Mouse (Mus musculus) cerebellum, adult (tissue): ENCODE results near the gene G2e3.
A peak's percentile ranks its signal among the peaks of the same experiment; 100 is the strongest.

Experiments
- ATAC-seq: cut with Nextera tagmentation; 2 replicates; pipeline ENCODE4 v1.9.2; 2017; ENCODE audit warnings: mild to moderate bottlenecking, moderate library complexity, mixed read lengths; ENCODE audit not compliant: insufficient number of reproducible peaks, low FRiP score, low TSS enrichment

Gene G2e3

DNA sequence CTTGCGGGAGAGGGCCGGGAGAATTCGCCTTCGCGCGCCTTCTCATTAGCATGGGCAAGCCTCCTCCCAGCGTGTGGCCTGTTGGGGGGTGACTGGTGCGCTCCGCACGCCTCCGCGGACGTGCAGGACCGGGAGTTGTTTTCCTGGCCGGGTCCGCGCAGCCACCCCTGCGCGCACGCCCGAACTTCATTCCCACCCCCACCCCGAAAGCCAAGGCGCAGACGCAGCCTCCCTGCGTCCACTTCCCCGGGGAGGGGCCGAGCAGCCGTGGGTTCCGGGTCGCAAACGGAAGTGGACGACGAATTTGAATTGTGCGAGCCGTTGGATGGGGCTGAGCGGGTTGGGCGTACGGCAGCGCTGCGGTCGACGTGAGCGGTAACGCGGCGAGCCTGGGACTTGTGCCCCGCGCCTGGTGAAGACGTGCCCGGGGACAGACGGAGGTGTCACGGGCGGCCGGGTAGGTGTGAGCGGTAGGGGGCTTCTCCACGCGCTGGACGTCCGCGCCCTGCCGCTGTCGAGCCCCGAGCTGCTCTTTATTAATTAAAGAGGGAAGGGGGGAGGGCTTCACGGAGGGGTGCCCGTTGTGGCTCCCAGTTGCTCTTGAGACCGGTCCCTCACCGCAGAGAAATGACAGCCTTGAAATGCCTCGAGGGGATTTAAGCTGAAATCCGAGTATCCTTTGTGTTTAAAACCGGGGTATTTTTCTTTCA lies at the start of gene G2e3:
Gene G2e3, plus strand, starts transcription at position 74 of the 710 bp plus-strand sequence.
- peak; percentile 97 for ATAC-seq

DNA sequence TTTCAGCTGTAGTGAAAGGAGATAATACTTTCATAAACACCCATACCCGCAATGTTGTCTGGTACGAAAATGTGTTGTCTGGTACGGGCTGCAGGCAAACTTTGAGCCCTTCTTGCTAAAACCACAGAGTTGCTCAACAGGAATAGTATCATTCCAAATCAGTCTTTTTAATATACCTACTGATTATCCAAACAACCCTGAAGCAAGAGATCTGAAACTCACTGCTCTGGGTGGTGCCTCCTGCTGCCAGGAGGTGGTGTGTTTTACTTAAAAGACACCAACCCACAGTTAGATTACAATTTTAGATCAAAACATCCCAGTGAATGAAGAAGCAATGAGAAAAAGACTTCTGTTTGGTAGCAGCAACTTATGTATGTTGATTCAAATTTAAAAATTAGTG lies 24.3 kb upstream of the G2e3 start:
- no peak for ATAC-seq

DNA sequence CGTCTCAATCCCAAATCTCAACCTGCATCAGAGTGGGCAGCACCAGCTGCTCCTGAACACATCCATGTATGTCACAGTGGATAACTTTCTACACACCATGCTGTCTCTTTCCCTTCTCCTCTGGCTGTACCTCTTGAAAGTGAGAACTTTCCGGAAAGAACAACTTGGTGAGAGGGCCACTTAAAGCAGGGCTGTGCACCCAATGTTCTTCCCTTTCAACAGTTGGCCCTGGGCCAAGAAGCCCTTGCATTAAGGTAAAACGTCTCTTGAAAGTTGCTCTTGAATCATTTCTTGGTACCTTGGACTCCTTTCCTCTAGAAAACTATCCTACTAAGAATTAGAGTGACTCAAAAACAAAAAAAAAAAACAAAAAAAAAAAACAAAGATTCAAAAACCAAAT lies 21.0 kb upstream of the G2e3 start:
- ATAC-seq, result no peak

DNA sequence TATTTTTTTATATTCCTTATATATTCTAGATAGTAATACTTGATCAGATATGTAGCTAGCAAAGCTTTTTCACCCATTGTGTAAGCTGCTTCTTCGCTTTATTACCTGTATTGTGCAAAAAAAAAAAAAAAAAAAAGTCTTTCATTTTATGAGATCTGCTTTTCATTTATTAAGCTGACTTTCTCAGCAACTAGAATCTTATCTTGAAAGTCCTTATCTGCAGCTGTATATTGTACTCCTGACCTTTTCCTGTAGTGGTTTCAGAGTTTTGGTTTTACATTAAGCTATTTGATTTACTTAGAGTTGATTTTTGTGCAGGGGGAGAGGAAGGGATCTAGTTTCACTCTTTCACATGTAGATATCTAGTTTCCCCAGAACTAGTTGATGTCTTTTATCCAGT lies 10.8 kb upstream of the G2e3 start:
- ATAC-seq, result no peak

DNA sequence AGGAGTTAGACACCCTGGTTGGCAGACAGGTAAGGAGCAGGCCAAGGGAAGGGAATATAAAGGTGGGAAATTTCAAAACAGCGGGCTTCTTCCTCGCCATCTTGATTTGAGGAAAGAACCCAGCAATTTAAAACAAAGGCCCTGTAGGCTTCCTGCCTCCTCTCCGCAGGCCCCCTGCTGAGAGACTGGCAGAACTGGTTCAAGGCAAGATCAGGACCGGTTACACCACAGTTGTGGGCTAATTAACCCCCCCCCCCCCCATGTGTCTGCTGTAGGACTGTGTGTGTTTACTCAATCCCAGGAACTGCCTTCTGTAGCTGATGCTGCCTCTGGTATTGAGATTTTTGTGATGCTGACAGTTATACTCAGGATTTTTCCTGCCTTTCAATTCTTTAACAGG lies 1.7 kb upstream of the G2e3 start:
- no peak for ATAC-seq

DNA sequence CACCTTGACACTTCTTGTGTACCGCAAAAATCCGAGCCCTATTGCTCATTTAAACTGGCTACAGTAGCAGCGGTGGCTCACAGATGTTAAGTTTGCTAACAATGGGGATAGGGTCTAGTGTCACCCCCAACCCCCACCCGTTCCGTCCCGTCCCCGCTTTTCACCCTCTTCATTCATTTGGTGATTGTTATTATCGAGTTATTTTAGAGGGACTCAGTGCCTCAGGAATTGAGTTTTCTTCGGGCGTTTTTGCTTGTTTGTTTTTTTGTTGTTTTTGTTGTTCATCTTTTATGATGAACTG lies 787 bp downstream of the G2e3 start:
- no peak for ATAC-seq

DNA sequence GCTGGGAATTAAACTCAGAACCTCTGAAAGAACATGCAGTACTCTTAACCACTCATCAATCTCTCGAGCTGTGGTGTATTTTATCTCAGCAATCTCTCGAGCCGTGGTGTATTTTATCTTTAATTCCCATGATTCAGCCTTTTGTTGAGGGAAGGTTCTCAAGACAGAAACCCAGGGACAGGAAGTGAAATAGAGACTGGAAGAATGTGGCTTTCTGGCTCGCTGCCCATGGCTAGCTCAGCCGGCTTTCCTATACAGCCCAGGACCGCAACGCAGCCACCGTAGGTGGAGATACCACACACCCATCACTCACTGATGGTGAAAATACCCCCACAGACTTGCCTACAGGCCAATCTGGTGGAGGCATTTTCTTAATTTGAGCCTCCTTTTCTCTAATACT lies 7.4 kb downstream of the G2e3 start:
- ATAC-seq, result no peak

DNA sequence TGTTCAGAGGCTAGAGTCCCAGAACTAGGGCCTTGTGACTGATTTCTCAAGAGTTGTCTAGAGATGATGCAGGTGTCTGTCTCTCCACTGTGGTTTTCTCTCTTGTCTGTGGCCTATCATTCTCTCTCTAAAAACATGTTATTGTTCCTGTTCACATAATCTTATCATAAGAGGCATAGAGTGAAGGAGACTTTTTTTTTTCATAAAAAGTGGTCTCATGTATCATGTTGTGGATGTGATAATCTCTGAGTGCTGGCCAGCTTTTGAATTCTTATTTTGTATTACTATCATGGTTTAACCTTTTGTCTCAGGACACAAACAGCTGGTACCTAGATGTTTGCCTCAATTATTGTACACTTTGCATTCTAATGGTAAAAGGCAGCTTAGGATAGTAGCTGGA lies 13.4 kb downstream of the G2e3 start:
- no peak for ATAC-seq

DNA sequence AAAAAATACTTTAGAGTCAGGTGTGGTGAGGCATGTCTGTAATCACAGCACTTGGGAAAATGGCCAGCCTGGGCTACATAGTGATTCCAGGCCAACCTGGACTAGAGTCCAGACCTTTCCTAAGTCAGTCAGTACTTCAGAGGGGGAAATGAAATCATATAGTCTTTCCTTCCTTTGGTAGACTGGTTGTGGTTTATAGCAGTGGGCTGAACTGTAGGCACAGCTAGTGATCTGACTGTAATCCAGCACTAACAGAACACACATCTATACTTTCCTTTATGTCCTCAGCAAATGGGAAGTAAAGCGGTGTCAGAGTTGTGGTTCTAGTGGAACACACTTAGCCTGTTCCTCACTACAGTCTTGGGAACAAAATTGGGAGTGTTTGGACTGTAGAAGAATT lies 15.0 kb downstream of the G2e3 start:
- ATAC-seq, result no peak

DNA sequence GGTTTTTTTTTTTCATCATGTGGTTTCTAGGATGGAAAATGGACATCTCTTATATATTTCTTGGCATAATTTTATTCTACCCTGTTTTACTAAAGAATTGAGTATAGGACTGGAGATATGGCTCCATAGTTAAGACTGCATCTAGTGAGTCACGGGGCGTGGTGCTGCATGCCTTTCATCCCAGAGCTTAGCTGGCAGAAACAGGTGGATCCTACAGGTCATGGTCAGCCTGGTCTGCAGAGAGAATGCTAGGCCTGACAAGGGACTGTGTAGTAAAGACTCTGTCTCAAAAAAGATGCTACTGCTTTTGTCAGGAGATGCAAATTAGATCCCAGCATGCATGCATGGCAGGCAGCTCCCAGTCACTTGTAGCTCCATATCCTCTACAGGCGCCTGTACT lies 20.6 kb downstream of the G2e3 start:
- no peak for ATAC-seq

DNA sequence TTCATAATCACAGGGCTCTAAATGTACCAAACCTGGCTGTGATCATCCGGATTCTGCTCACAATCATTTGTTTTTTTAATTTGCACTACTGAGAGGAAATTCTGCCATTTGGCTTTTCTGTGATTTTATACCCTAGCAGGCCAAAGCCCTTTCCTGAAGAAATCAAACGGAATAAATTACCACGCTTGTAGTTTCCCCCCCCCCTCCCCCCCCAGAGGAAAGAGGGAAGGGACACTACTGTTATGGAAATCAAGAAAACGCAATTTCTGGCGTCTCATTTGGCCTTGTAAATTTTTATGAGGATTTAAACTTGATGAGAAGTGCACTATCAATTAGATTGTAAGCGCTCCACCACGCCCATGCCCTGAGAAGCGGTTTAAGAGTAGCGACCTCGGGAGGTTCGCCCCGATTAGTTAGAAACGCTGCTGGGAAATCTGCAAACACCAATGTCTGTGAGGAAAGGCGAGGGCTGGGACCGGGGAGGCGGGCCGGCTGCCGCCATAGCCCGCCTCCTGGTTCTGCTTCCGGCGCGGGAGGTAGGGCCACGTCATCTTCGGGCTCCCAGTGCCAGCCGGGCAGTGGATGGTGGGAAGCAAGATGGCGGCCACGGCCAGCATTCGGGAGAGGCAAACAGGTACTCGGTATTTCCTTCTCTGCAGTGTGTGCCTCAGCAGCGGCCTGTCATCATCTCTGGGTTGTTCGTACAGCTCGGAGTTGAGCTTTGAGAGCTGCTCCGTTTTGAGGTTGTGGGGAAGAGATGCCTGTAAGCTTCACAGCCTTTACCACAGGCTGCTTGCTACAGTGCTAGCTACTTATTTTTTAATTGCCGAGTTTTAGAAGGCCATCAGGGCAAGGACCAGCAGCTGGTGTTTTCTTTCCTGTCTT lies 29.4 kb downstream of the G2e3 start, which contains the start of gene Scfd1:
Gene Scfd1, plus strand, starts transcription at position 508 of the 885 bp plus-strand sequence.
- peak; percentile 100 for ATAC-seq

DNA sequence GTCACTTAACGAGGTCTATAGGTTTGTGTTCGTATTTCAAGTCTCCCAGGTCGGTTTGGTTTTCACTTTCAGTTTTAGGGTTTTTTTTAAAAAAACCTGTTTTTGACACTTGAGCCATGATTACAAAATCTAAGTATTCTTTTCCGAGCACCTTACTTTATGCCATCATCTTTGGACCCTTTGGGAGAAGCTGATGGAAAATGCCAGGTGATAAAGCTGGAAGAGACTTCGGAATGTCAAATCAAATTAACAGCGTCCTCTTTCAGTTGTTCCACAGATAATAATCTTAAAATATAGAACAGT lies 30.0 kb downstream of the G2e3 start:
- no peak for ATAC-seq

DNA sequence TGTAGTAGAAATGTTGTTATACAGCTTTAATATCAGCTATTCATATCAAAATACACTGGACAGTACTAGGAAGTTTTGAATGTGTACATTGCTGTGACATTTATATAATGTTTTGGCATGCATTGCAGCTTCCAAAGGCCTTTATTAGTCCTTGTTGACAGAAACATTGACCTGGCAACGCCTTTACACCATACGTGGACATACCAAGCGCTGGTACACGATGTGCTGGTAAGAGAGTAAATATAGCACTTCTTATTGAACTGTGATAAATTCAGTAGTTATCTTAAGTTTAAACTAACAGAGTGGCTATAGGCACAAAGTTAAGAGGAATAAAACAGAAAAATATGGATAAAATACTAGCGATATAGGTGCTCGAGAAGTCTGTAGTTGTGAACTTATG lies 52.0 kb downstream of the G2e3 start:
- no peak for ATAC-seq

DNA sequence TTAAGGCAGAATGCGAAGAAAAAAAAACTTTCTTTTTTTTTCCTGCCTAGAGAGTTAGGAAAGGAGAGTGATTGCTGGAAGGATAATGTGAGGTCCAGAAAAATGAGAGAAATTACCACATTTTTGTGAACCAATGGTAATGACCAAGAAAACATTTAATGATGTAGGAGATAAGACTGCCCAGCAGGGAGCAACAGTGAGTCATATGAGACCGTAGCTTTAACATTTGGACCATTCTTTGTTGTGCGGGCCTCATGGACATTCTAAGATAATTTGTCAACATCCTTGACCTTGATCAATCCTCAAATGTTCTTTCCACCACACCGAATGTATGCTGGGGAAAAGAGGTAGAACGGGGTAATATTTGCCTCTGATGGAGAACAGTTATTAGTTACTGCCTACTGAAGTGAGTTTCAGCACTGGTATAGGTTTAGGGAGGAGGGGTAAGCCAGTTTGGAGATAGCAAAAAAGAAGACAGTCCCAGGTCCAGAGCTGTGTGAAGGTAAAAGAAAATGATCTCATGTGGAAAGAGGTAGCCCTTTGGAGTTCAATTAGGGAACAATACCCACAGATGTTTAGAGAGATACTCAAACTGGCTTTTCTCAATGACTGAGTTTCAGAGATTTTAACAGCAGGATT lies 54.3 kb downstream of the G2e3 start:
- no peak for ATAC-seq

DNA sequence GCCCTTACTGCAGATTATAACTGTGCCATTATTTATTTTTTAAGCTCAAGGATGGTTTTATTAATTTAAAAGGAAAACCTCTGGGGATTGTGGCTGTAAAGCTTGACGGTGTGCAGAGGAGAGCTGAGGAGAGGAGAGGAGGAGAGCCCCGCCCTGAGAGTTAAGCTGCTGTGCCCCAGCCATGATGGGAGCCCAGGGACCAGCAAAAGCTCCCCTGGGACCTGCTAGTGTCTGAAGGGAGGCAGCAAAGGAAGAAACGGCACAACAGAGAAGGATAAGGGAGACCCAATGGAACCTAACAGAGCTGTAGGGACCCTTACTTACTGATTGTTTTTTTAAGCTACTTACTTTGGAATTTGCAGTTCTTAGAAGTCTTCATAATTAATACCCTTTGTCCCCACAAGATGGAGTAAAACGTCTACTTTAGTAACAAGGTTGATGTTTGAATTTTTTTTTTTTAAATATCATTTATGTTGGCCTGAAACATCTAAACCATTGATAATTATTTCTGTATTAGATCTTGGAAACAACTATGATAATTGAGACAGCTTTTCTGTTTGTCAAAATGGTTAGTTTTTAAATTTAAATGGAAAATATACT lies 56.2 kb downstream of the G2e3 start:
- ATAC-seq, result no peak

DNA sequence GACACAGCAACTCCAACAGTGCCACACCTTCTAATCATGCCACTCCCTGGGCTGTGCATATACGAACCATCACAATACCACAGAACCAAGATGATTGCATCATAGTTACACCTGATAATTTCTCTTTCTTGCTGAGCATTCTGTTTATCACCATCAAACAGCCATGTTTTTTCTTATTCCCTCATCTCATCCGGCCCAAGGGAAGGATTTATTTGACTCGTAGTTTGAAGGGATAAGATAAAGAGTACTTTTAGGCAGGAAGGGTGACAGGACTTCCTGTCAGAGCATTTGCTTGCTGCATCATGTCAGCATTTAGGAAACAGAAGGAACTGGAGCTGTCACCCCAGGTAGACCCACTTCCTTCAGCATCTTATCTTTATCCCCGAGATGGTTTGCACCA lies 63.5 kb downstream of the G2e3 start:
- ATAC-seq, result no peak
